Mouse (Mus musculus) midbrain, embryonic 11.5 days (tissue): ENCODE data around the gene Ubc. TPM values are rescaled to one million over a fixed set of nuclear protein-coding genes. Genes with fewer than 3 reads are reported as not detected.

ENCODE experiments used
- polyA plus RNA-seq: library from polyadenylated mRNA; unstranded; fragments of >200 nt; fragmentation: Nextera tagmentation; extraction: Ambion mirVana; gene quantifications from 2 replicates; pipeline ENCODE4 v1.2.1, GENCODE M21; 2014

The Ubc gene
- polyA plus RNA-seq, 1 experiment from 2014 or later, result 1,030 TPM

Other genes starting within 250 kb of the Ubc start
- 13.4 and 14.7 TPM in 2 replicates for gene Ncor2, start 211.0 kb downstream of the Ubc start, polyA plus RNA-seq
- gene Scarb1, start 49.1 kb downstream of the Ubc start, polyA plus RNA-seq, result 26.0 and 26.5 TPM in 2 replicates
- 0.12 and 0.29 TPM in 2 replicates for gene Gm10382, start 880 bp downstream of the Ubc start, polyA plus RNA-seq
- 9.2 and 9.9 TPM in 2 replicates for gene Dhx37, start 43.9 kb upstream of the Ubc start, polyA plus RNA-seq
- 28.4 and 29.4 TPM in 2 replicates for gene Bri3bp, start 51.4 kb upstream of the Ubc start, polyA plus RNA-seq
- 45.6 and 53.2 TPM in 2 replicates for gene Aacs, start 85.6 kb upstream of the Ubc start, polyA plus RNA-seq
- 0.42 and 0.50 TPM in 2 replicates for gene Tmem132b, start 141.6 kb upstream of the Ubc start, polyA plus RNA-seq